Mouse (Mus musculus): Measurements from ENCODE around the gene Synj1.

The Synj1 gene
- long read RNA-seq, experiment 1, partial matches to known transcripts, result 0 of 2 reads
- long read RNA-seq, experiment 1, other reads (novel, unspliced or antisense), result 1 of 2 reads
- long read RNA-seq, experiment 2, partial matches to known transcripts, result 4 of 6 reads
- long read RNA-seq, experiment 2, other reads (novel, unspliced or antisense), result 2 of 6 reads

DNA sequence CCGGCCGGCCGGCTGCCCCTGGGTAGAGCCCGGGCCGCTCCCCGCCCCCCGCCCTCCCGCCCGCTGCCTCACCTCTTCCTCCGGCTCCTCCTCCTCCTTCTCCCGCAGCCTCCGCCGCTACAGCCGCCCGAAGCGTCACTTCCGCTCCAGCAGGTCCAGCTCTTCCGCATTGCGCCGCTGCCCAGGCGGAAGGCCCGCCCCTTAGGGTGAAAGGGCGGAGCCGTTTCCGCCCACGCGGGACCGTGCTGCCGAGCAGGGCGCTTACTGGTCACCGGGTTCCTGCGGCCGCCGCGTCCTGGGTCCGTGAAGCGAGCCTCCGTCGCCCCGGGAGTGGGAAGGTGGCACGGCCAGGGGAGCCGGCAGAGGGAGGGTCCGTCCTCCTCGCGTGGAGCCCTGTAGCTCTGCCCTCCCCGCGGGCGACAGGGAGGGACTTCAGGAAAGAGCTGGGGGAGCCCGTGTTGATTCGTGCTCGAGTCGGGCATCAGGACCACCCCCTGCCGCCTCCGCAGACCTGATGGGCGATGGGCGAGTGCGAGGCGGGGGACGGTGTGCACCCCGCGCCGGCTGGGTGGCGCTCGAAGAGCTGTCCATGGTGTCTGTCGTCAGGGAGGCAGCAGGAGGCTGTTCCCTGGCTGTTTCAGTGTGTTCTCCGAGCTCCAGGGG, at the start of gene Synj1:
Synj1 (minus strand) TSS at position 288 of the 663 bp plus-strand sequence.
- intact Hi-C loops (cut with DNase I), result no loop called here

- intact Hi-C loops (cut with DNase I), result no loop called here
Measured at GRCm38 (mm10) chr16:91057741-91058140, 46.6 kb upstream of the Synj1 start.

DNA sequence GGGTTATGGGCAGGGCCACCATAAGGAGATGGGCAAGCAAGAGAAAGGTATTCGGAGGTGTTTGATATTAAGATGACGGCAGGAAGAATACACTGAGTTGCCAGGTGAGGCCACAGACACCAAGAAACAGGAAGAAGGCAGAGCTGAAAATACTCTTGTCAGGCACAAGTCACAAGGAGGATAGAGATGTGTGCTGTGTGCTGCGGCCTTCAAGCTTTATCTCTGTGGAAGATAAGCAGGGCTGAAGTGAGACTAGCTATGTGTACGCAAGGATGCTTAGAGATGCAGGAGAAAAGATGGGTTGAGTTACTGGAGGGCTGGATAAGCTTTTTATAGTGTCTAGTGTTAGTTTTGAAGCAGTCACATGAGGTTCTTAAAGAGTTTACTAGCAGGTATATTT, 46.2 kb upstream of the Synj1 start:
- intact Hi-C loops (cut with DNase I), result no loop called here

DNA sequence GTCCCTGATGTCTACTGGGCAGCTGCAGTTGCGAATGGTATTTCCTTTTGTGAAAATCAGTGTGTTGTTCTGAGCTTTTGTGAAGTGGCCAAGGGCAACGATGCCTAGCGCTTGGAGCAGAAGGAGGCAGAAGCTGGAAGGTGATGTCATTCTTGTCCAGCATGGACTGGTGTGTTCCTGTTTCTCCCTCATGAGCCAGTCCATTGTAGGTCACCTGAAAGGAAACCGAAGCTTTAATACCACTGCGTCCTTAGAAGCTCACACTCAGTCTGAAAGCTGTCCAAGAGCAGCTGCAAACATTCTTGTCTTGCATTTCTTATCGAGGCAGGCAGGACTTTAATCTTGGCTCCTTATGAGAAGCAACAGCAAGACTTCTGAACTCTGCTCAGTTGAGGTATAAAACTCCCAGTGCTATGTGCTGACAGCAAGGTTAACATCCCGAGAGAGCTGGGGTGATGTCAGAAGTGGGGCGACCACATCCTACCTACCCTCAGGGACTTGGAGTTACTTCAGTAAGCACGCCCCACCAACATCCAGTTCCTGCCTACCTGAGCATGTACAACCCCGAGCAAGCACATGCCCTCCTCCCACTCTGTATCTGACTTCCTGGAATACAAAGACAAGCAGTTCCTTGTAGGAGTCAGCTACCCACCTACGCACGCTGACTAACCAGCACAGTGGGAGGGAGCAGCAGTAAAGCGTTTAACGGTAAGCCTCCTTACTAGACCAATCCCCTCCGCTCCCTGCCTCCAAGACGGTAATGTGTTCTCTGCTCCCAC, 45.1 kb upstream of the Synj1 start:
- intact Hi-C loops (cut with DNase I), result no loop called here

GRCm38 (mm10) chr16:91055150-91055549, 44.0 kb upstream of the Synj1 start:
- intact Hi-C loops (cut with DNase I), result no loop called here

DNA sequence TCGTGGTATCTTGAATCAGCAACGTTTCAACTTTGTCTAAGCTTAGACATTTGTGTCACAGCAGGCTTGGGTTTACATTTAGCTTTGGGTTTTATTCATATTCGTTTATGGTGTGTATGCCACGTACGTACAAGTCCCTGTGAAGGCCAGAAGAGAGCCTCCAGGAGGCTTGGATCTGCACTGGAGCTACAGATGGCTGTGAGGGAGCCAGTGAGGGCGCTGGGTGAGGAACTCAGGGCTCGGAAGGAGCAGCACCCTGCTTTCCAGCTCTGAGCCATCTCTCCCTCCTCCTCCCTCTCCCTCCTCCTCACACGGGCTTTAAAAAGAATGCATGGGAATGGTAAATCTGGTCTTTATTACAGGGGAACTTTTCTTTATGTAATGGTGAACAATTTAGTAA, 42.5 kb upstream of the Synj1 start:
- intact Hi-C loops (cut with DNase I), result no loop called here

DNA sequence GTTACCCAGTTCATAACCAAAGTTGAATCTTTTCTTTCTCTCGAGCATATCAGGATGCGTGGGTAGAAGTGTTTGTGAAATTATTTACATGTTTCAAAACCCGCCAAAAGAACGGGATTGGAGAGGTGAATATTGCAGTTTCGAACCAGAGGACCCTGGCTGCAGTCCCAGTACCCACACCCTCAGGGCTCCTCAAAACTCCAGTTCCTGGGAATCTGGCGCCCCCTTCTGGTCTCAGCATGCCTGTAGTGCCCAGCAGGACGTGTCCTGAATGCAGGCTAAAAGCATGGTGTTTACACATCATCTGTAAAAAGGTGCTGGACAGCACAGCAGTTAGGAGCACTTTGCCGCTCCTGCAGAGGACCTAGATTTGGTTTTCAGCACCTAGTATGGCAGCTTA, 34.4 kb upstream of the Synj1 start:
- intact Hi-C loops (cut with DNase I), result loop anchor here (5.0 kb wide), 1 partner anchor 43 kb away; no protein-coding TSS in a partner anchor

DNA sequence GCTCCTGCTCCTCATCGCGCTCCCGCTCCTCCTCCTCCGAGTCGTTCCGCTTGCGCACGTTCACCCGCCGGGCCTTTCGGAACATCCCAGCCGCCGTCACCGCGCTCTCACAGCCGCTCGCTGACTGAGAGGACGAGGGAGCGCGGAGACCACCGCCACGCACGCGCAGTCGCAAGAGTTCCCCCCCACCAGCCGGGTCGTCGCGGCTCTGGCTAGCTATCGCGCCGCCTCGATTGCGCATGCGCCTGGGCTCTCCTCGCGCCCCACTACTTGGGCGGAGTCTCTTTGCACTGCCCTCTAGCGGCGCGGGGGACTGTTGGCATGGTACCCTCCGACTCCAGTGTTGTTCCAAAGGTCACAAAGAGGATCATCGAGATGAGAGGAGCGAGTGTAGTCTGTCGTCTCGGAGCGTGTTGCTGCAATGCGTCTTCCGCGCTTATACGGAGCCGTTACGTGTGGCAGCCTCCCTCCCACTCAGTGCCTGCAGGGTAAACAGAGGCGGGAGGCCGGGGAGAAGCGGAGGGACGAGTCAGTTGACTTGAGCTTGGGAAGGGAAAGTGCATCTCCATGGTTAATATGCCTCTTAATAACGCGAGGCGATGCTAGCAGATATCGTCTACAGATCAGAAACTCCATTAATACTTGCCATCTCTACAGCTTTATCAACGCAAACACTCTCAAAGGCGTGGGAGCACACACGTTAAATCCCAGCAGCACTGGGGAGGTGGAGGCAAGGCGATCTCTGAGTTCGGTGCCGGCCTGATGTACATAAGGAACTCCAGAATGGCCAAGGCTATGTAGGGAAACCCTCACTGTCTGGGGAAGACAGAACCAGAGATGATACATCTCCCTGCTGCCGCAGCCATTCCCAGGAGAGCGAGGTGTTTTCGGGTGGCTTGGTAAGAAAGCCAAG, 33.4 kb upstream of the Synj1 start, which contains the start of gene Paxbp1:
Paxbp1 (minus strand) TSS at position 274 of the 913 bp plus-strand sequence.
- intact Hi-C loops (cut with DNase I), result loop anchor here (5.0 kb wide), 1 partner anchor 42 kb away; no protein-coding TSS in a partner anchor

DNA sequence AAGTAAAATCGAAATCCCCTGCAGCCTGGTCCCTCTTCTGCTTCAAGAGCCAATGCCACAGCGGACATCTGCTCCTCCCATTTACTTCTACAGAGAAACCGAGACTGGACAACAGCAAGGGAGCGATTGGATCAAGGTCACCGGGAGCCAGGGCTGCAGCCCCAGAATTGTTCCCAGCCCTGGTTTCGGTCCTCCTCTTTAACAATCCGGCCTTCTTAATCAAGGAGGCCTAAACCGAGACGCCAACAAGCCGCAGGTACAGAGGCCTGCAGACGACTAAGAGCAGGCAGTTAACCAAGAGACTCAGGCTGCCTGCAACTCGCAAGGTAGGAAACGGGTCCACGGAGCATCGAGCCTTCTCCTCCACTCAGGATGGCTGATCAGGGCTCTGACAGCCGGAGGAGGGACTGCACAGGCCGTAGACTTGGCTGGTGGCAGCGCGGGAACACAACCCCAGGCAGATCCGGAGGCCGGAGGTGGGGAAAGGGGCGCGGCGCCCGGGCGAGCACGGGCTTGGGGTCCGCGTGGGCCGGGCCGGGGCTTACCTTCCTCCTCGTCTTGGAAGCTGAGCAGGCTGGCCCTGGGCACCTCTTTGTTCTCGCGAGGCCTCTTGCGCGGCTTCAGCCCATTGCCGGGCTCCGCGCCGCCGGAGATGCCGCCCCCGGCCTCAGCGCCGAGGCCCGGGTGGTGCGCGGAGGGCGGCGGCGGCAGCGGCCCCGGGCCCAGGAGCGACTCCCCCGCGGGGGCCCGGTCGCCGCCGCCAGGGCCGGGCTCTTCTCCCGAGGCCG, 32.5 kb upstream of the Synj1 start:
- intact Hi-C loops (cut with DNase I), result no loop called here

DNA sequence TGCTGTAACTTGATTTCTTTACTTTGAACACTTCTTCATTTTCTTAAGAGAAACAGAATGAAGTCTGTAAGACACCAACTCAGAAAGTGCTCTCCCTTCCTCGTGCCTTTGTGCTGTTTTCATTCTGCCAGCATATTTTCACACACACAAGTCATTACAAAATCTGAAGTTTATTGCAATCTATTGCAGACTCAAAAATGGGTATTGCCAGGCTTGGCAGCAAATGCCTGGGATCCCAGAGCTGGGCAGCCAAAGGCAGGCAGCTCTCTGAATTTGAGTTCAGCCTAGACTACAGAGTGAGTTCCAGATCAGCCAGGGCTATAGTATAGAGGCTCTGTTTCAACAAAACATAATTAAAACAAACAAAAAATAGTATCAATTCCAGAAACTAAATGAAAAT, 31.5 kb upstream of the Synj1 start:
- intact Hi-C loops (cut with DNase I), result no loop called here

- intact Hi-C loops (cut with DNase I), result no loop called here
Measured at GRCm38 (mm10) chr16:91035866-91036265, 24.8 kb upstream of the Synj1 start.

DNA sequence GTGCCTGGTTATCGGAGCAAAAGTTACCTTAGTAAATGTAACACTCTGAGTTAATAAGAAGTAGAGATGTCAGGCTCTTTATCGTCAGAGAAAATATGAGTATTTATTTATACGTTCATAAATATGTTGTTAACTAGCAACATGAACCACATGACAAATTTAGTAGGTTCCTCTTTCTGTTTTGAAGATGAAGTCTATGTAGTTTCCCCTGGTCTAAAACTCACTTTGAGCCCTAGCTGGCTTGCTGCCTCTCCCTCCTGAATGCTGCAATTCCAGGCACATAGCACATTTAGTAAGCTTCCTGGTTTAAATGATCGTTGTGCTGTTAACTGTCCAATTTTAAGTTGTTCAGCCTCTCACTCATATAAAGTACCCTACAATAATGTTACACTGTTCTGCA, 19.6 kb upstream of the Synj1 start:
- intact Hi-C loops (cut with DNase I), result no loop called here

- intact Hi-C loops (cut with DNase I), result no loop called here
Measured at GRCm38 (mm10) chr16:91029901-91030300, 18.8 kb upstream of the Synj1 start.

DNA sequence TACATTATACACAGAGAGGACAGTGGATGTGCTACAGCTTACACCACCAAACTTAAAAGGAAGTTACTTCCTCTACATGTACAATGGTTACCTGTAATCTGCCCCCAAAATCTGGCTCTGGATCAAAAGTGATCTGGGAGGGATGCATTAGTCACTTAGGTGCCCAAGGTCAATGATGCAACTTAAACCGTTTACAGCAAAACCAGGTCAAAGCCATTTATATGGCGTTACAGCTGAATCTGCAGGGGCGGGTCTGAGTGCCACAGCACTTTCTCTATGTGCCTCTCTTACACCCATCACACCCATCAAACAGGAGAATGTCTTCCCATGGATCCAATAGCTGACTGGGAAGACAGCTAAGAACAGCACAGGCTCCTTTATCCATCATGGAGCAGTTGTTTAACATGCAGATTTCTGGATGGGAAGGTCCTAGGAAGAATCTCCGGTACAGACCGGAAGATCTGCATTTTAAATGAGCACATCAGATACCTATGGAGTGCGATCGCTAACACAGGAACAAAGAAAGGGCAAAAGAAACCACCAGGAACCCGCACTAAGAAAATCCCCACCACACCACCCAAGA, 18.1 kb upstream of the Synj1 start:
- intact Hi-C loops (cut with DNase I), result no loop called here

GRCm38 (mm10) chr16:91026290-91026689, 15.2 kb upstream of the Synj1 start:
- intact Hi-C loops (cut with DNase I), result no loop called here

DNA sequence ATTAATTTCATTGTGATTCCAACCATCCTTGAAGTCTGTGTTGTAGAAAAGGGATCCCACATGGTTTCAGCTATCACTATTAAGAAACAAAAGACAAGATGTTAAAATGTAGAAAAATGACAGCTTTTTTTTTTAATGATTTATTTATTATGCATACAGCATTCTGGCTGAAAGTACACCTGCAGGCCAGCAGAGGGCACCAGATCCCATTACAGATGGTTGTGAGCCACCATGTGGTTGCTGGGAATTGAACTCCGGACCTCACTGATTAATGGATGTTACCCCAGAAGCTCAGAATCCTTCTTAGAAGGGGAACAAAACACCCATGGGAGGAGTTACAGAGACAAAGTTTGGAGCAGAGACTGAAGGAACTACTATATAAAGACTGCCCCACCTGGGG, 12.3 kb upstream of the Synj1 start:
- intact Hi-C loops (cut with DNase I), result loop anchor here (5.0 kb wide), 1 partner anchor 66 kb away; no protein-coding TSS in a partner anchor

DNA sequence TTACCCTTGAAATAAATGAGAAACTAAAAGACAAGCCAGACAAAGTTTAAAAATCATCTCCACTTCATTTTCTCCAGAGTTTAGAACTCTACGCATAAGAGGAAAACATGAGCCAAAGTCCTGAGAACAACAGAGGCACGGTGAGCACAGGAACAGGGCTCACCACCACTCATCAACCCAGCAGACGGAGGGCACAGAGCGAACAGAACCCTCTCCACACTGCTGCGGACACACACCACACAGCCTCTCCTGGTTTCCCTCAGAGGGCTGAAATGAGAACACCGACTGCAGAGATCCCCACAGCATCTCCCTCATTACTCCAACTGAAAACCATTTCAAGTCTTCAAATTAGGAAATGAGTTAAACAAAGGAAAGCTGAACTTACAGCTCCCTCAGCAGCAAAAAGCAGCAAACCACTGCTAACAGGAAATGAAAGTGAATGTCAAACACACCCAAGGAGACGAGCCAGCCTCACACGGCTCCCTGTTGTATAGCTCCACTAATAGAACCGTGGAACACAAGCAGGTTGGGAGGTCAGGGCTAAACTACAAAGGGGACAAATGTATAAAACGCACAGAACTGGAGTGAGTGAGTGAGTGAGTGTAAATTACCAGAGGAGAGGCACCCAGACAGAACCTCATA, 9.9 kb upstream of the Synj1 start:
- intact Hi-C loops (cut with DNase I), result loop anchor here (5.0 kb wide), 1 partner anchor 64 kb away; no protein-coding TSS in a partner anchor

DNA sequence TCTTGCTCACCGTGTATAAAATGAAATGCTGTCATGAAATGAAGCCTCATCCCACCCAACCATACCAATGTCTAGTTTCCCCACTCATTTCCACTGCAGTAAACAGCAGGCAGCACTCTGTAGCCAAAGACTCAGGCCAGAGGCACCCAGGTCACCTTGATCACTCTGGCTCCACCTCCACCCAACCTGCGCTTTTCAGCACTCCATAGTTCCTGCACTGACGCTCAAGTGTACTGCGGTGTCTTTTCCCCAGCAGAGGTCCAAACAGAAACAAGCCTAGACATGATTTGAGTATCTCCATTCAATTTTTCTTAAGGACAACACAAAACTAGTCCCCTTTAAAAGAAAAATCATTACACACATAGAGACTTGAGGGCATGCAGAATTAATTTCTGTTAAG, 8.4 kb upstream of the Synj1 start:
- intact Hi-C loops (cut with DNase I), result no loop called here

DNA sequence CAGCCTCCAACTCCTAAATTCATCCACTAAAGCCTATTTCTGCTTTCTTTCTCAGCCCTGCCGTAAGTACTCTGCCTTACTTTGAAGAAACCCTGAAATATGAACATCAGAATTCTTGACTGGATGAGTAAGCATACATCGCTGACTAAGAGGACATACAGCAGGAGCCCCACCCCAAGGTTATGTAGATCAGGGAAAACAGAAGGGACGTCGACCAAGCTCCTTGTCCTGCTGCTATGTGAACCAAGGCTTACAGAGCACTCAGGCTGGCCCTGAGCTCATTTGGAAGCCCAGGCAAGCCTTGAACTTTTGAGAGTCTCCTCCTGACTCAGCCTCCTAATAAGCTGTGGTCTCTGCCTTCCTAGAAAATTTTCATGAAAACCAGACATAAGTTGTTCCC, 4.7 kb upstream of the Synj1 start:
- intact Hi-C loops (cut with DNase I), result no loop called here
